Mouse (Mus musculus) ES-E14 (cell line): ENCODE results near the gene Ccnjl. TPM values are rescaled to one million over a fixed set of nuclear protein-coding genes. Genes with fewer than 3 reads are reported as not detected.

Source experiments
- DNase-seq: peaks from one replicate; pipeline ENCODE4 v3.0.0-alpha.2; 2013; ENCODE audit warnings: low read depth, low spot score
- H3K27ac ChIP-seq: 2 replicates; pipeline ENCODE4 v1.5.1; 2012; ENCODE audit warnings: low read depth, mild to moderate bottlenecking, low read length, moderate library complexity, mixed read lengths; ENCODE audit not compliant: poor library complexity, insufficient read depth, severe bottlenecking
- H3K36me3 ChIP-seq: 2 replicates; pipeline ENCODE4 v1.6.1; 2012; ENCODE audit warnings: mild to moderate bottlenecking, low read length, moderate library complexity, mixed read lengths; ENCODE audit not compliant: control insufficient read depth, poor library complexity, insufficient read depth, severe bottlenecking
- H3K4me1 ChIP-seq, 2 experiments: fragments of 150-350 bp in 1 of 2; sonication (generic) in 1 of 2; 2 replicates each; pipeline ENCODE4 v1.6.1; 2012; ENCODE audit warnings: low read length in 2 of 2, mild to moderate bottlenecking in 1 of 2, mixed read lengths in 1 of 2; ENCODE audit not compliant: control insufficient read depth in 2 of 2, insufficient read depth in 2 of 2, poor library complexity in 1 of 2
- H3K4me3 ChIP-seq, 2 experiments: fragments of 150-350 bp in 1 of 2; sonication (generic) in 1 of 2; 2 replicates each; pipeline ENCODE4 v1.5.1; 2012; ENCODE audit warnings: low read length in 2 of 2, low read depth in 1 of 2, mild to moderate bottlenecking in 1 of 2, mixed read lengths in 1 of 2; ENCODE audit not compliant: insufficient read depth in 1 of 2, poor library complexity in 1 of 2, severe bottlenecking in 1 of 2
- H3K9ac ChIP-seq: 2 replicates; pipeline ENCODE4 v1.6.1; 2012; ENCODE audit warnings: low read depth, mild to moderate bottlenecking, low read length, mixed read lengths; ENCODE audit not compliant: poor library complexity, insufficient read depth, severe bottlenecking
- H3K9me3 ChIP-seq: fragments of 150-350 bp; sonication (generic); 2 replicates; pipeline ENCODE4 v1.6.1; 2012; ENCODE audit warnings: low read depth, mild to moderate bottlenecking, low read length; ENCODE audit not compliant: control insufficient read depth, insufficient read depth
- CHD2 ChIP-seq: IDR thresholded peaks from 2 replicates; pipeline ENCODE4 v1.6.1; 2014; ENCODE audit warnings: mild to moderate bottlenecking, low read depth, low read length, inconsistent platforms
- HCFC1 ChIP-seq: IDR thresholded peaks from 2 replicates; pipeline ENCODE4 v1.6.1; 2012; ENCODE audit warnings: low read length, inconsistent platforms, borderline replicate concordance; ENCODE audit not compliant: insufficient read depth
- MAFK ChIP-seq: IDR thresholded peaks from 2 replicates; pipeline ENCODE4 v1.6.1; 2014; ENCODE audit warnings: mild to moderate bottlenecking, low read depth, low read length, inconsistent platforms; ENCODE audit not compliant: insufficient read depth
- ZC3H11A ChIP-seq: IDR thresholded peaks from 2 replicates; pipeline ENCODE4 v1.6.1; 2012; ENCODE audit warnings: low read depth, mild to moderate bottlenecking, inconsistent platforms, low read length, borderline replicate concordance
- ZNF384 ChIP-seq: IDR thresholded peaks from 2 replicates; pipeline ENCODE4 v1.6.1; 2012; ENCODE audit warnings: low read depth, low read length, inconsistent platforms
- in situ Hi-C, 2 experiments: fragments of 600-800 bp; cut with MboI; formaldehyde crosslinking; loops; one replicate each; pipeline ENCODE4 v1.15.1; 2025; ENCODE audit warnings: low sequenced_read_pairs in 2 of 2, inconsistent platforms in 1 of 2; ENCODE audit not compliant: unreplicated experiment in 2 of 2
- total RNA-seq: library from RNA; depleted of rRNA; stranded (reverse); fragments of 300-350 nt; gene quantifications from 2 replicates; pipeline ENCODE4 v1.2.3, GENCODE M21; 2012

Gene Ccnjl
- total RNA-seq, 1 experiment = 1.0 TPM

- Histone ChIP-seq H3K4me3 (no peak overlapping the region), H3K4me1 (peaks cover 5 to 11% of the 10 kb centered on the region in 2 experiments; a peak in 2 of 4 replicates), H3K27ac (no peak overlapping the region), H3K9ac (no peak overlapping the region), H3K9me3 (no peaks in the 10 kb centered on the region), H3K36me3 (no peaks in the 10 kb centered on the region)
- in situ Hi-C loops = no loop called here
- no peak for DNase-seq
- no peak for TF ChIP-seq MAFK
- TF ChIP-seq ZC3H11A = no peak
- no peak for TF ChIP-seq ZNF384
- TF ChIP-seq CHD2 = no peak
Measured at GRCm38 (mm10) chr11:43566696-43567095, 38.1 kb downstream of the Ccnjl start.

GRCm38 (mm10) chr11:43568263-43568662 lies 39.7 kb downstream of the Ccnjl start:
- Histone ChIP-seq H3K4me1 (peaks cover 5 to 9% of the 10 kb centered on the region in 2 experiments; a peak in 2 of 4 replicates), H3K27ac (no peak overlapping the region), H3K9ac (no peak overlapping the region), H3K4me3 (no peak overlapping the region), H3K9me3 (no peaks in the 10 kb centered on the region), H3K36me3 (no peaks in the 10 kb centered on the region)
- TF ChIP-seq ZC3H11A (no peak), CHD2 (no peak), ZNF384 (no peak), HCFC1 (no peak), MAFK (no peak)
- no peak for DNase-seq
- in situ Hi-C loops = no loop called here

GRCm38 (mm10) chr11:43569188-43569587 lies 40.6 kb downstream of the Ccnjl start:
- in situ Hi-C loops = no loop called here
- Histone ChIP-seq H3K9ac (no peak overlapping the region), H3K27ac (no peak overlapping the region), H3K36me3 (no peaks in the 10 kb centered on the region), H3K9me3 (no peaks in the 10 kb centered on the region), H3K4me3 (no peak overlapping the region), H3K4me1 (peaks cover 5 to 9% of the 10 kb centered on the region in 2 experiments; a peak in 2 of 4 replicates)
- TF ChIP-seq CHD2 (no peak), HCFC1 (no peak), ZNF384 (no peak), ZC3H11A (no peak), MAFK (no peak)
- no peak for DNase-seq

- in situ Hi-C loops = no loop called here
- DNase-seq = no peak
- Histone ChIP-seq H3K9me3 (no peaks in the 10 kb centered on the region), H3K4me3 (no peak overlapping the region), H3K9ac (no peak overlapping the region), H3K36me3 (no peaks in the 10 kb centered on the region), H3K4me1 (peaks cover 5 to 9% of the 10 kb centered on the region in 2 experiments; a peak in 2 of 4 replicates), H3K27ac (no peak overlapping the region)
- TF ChIP-seq MAFK (no peak), CHD2 (no peak), ZC3H11A (no peak), ZNF384 (no peak), HCFC1 (no peak)
Measured at GRCm38 (mm10) chr11:43569595-43569994, 41.0 kb downstream of the Ccnjl start.

GRCm38 (mm10) chr11:43575061-43575375 lies 46.4 kb downstream of the Ccnjl start:
- H3K36me3 ChIP-seq = no peaks in the 10 kb centered on the region
- no peak for DNase-seq
- TF ChIP-seq CHD2 (no peak), ZNF384 (no peak), MAFK (no peak), ZC3H11A (no peak), HCFC1 (no peak)
- H3K9ac ChIP-seq = no peak overlapping the region
- H3K9me3 ChIP-seq = no peaks in the 10 kb centered on the region
- peaks cover 5 to 17% of the 10 kb centered on the region in 2 experiments; a peak in 3 of 4 replicates for H3K4me1 ChIP-seq
- H3K4me3 ChIP-seq = no peak overlapping the region
- H3K27ac ChIP-seq = no peak overlapping the region
- in situ Hi-C loops = no loop called here
